Mouse (Mus musculus): ENCODE measurements around the gene Ankrd34a. TPM values are rescaled to one million over a fixed set of nuclear protein-coding genes. Genes with fewer than 3 reads are reported as not detected.

The Ankrd34a gene
- 0.27 and 0.53 TPM in 2 replicates for polyA plus RNA-seq (2012; rRNA removed; ENCODE audit: low replicate concordance)

DNA sequence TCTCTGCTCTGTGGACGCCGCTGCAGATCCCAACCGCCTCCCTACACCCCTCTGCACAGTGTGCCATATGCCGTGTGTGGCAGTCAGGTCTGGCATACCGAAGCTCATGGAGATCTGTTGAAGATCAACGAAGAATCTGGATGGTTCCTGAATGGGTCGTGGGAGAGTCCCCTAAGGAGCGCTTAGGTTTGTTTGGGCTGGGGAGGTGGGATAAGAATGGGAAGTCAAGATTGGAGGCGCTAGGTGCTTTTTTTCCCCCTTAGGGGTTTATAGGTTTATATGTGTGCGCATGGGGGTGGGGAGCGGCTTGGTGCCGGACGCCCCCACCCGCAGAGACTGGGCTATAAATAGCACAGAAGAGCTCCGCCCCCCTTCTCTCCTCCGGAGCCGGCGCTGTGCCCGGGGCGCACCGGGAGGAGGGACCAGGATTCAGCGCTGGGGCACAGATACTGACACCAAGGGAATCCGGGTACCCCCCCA is at the start of gene Ankrd34a:
Gene Ankrd34a (plus strand): TSS at position 409 of the 480 bp plus-strand sequence.

DNA sequence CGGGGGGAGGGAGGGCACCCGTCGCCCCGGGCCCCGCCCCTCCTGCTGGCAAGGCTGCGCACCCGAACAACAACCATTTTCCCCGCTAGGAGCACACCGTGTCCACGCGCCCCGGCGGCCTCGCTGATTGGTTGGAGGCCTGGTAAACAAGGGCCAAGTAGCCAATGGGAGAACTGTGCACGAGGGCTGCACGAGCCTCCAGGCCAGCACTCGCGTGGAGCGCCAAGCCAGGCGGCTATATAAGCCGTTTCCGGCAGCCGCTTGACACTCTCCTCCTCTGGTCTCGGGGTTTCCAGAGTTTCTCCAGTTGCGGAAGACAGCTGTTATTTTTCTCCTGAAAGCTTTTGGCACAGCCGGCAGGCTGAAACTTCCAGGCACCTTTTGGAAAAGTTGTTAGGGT is 38.7 kb upstream of the Ankrd34a start, which contains the start of gene Txnip:
Gene Txnip (plus strand): TSS at position 264 of the 400 bp plus-strand sequence.

DNA sequence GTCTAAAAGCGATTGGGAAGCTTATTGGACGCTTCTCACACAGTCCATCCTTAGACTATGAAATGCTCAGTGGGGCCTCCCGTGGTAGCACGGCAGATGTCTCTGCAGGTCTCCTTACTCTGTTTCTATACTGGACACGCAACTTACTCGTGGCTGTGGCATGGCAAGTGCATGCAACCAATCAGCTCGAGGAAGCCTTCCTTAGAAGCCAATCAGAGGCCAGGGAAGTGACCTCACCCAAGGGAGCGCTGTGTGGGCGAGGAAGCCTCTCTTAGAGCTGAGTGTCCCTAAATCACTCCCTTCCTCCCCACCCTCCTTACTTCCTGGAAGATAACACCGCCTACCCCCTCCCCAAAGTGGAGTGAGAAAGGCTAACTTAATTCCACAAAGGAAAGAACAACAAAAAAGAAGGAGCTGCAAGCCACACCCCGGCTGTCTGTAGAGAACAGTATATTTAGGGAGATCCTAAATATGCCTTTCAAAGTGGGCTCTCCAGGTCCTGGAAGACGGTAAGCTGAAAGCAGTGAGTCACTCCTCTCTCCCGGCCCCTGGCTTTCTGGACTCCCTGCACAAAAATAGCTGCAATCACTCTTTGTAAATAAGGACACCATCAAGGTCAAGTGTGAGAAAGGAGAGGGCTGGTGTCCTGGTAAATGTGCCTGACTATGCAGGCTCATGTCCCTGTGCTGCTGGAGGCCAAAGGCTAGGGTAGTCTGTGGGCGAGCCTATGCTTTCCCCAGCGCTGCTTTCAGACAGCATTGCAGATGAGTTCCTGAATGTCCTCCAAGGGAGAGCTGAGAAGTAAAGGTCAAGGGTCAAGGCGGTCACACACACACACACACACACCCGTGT is 19.5 kb upstream of the Ankrd34a start, which contains the start of gene Gm16253:
Gene Gm16253 (plus strand): TSS at position 295 of the 852 bp plus-strand sequence.

DNA sequence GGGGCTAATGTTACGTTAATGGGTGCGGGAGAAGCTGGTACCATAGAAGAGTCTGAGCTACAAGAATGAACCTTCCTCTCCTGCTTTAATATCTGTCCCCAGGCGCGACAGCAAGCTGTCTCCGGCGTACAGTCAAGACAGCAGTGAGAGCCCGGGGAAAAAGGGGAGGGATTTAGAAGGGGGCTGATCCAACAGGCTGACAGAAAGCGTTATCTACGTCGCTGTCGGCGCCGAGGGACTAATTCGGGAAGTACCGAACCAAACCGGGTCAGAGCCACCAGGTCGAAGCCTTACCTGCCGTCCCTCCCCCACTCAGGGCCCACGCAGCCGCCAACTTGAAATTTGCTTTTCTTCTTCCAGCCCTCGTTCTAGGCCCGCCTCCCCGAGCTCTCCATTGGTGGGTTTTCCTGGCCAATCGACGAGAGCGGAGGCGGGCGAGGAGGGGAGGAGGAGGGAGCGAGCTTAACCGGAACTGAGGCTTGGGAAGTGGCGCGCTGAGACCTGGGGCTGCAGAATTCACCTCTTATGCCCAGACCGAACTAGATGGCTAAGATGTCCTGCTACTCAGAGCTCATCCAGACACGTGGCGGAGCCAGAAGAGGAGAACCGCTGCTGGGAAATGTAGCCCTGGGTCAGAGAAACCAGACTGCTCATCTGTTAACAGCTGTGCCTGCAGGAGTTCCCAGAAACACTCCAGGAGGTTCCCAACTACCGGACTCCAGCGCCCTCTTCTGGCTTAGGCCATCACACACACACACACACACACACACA is 2.5 kb upstream of the Ankrd34a start, which contains the start of gene Polr3gl:
Gene Polr3gl (minus strand): TSS at position 392 of the 771 bp plus-strand sequence.

DNA sequence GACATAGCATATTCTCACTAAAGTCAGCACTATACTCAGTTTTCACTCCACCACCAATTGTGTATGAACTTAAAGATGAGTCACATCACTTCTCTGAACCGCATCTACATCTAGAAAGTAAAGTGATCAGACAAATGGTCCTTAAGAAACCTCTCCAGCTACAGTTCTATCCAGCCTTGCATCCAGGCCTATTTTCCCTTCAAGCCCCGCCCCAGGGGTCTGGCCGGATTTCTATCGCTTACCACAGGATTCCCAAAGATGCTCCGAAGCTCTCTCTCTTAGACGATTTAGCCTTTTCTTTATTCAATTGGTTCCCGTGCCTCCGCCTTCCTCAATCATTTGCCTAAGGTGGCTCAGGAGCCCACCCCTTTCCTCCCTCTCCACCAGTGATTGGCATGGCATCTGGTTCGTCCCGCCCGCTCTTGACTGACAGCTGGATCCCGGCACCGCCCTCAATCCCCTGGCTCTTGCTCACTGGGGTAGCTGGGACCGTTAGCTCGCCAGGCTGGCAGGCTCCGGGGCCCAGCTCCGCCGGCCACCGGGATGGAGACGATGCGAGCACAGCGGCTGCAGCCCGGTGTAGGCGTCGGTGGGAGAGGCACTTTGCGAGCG is 4.3 kb downstream of the Ankrd34a start, which contains the start of gene Lix1l:
Gene Lix1l (plus strand): TSS at position 511 of the 612 bp plus-strand sequence.

DNA sequence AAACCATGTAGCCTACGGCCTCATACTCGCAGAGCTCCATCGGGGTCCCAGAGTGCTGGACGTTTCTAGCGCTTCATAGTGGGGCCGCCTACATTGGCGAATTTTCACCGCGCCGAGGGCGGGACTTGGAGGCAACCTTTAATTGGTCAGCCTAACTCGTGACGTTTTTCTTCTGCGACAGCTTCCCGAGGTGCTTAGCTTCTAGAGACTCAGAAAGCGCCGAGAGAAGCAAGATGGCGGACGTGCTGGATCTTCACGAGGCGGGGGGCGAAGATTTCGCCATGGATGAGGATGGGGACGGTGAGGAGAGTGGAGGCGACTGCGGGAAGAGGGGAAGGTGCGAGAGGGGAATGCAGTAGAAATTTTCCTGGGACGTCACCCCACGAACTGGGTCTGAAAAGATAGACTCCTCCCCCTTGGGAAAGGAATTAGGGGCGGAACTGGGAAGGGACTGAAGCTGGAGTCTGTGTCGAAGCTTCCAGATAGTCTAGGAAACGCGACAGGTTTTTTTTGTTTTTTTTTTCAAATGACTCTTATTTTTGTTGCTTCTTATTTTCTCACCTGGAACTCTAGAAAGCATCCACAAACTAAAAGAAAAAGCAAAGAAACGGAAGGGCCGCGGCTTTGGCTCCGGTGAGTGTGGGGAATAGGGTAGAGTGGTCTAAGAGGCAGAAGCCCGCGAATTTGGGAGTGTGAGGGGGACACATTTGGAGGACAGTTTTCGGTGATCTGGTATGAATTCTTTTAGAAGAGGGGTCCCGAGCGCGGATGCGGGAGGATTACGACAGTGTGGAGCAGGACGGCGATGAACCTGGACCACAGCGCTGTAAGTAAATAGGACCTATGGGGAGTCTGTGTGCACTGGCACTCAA is 33.5 kb downstream of the Ankrd34a start, which contains the start of gene Rbm8a:
Gene Rbm8a (plus strand): TSS at position 205 of the 872 bp plus-strand sequence.

DNA sequence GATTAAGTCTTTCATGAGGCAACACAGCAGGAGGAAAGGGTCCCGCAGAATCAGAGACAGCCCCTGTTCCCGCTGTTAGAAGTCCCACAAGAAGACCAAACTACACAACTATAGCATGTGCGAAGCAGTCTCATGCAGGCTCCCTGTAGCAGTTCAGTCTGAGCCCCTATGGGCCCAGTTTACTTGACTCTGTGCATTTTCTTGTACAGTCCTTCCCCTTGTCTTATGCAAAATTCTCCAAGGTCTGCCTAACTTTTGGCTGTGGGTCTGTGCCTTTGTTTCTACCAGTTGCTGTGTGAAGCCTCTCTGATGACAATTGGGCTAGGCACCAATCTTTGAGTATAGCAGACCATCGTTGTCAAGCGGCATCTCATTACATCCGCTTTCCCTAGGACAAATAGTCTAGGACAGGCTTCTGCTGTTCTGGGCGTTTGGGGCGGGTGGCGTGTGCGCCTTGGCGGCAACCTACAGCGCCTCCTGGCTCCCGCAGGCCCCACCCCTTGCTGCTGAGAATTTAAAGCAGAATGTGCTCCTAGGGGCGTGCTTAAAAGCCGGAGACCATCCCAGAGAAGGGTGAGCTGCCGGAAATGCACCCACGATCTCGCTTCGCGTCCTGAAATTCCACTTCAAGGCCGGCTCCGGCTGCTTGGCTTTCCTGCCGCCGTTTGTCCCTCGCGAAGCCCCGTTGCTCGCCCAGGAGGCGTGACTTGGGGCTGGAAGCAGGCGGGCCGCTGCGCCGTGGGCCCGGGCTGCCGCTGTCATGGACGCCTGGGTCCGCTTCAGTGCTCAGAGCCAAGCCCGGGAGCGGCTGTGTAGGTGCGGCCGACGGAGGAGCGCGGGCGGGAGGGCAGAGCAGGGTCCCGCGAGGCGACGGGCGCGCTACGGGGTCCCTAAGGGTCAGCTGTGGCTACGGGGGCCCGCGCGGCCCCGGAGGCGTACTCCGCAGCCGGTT is 38.8 kb downstream of the Ankrd34a start, which contains the start of the genes Pex11b and Gm42957:
Gene Pex11b (plus strand): TSS at position 449 of the 952 bp plus-strand sequence.
Gene Gm42957 (plus strand): TSS at position 547 of the 952 bp plus-strand sequence.

DNA sequence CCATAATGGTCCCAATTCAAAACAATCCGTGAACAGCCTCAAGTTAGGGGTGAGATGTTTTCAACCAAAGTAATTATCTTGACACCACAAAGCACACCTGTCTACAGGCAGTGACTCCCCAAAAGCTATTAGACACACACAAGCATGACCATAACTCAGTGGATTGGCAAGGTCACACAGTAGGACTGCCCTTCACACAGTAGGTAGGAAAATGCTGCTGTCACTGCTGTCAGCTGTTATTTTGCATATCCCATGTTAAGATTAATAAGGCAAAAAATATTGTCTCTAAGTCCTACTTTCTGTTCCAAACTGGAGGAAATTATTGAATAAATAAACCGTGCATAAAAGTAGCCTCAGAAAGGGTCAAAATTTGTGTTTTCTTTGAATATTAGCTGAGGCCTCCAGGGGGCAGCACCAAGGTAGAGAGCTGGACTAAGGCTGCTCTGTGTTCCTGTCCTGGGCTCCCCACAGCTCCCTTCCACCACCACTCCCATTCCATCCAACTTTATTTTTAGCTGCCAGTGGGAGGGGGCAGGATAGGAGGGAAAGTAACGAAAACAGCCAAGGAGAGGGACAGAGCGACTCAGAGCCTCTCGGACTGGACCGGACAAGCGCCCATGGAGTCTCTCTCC is 48.7 kb downstream of the Ankrd34a start, which contains the start of gene Itga10:
Gene Itga10 (plus strand): TSS at position 567 of the 632 bp plus-strand sequence.

Other genes starting within 250 kb of the Ankrd34a start
- not detected in 2 replicates for gene BC107364, start 144.3 kb upstream of the Ankrd34a start, polyA plus RNA-seq (2012; rRNA removed; ENCODE audit: low replicate concordance)
- 0.09 TPM in 1 of 2 replicates, not detected in the other for gene Hfe2, start 71.5 kb upstream of the Ankrd34a start, polyA plus RNA-seq (2012; rRNA removed; ENCODE audit: low replicate concordance)
- 252 and 270 TPM in 2 replicates for gene Txnip, start 38.7 kb upstream of the Ankrd34a start, polyA plus RNA-seq (2012; rRNA removed; ENCODE audit: low replicate concordance)
- gene Gm16253, start 19.7 kb upstream of the Ankrd34a start, polyA plus RNA-seq (2012; rRNA removed; ENCODE audit: low replicate concordance) = not detected in 2 replicates
- 6.9 and 7.5 TPM in 2 replicates for gene Polr3gl, start 2.5 kb upstream of the Ankrd34a start, polyA plus RNA-seq (2012; rRNA removed; ENCODE audit: low replicate concordance)
- gene Lix1l, start 4.5 kb downstream of the Ankrd34a start, polyA plus RNA-seq (2012; rRNA removed; ENCODE audit: low replicate concordance) = 3.6 and 5.3 TPM in 2 replicates
- gene Rbm8a, start 33.3 kb downstream of the Ankrd34a start, polyA plus RNA-seq (2012; rRNA removed; ENCODE audit: low replicate concordance) = 2.2 and 2.3 TPM in 2 replicates
- gene Pex11b, start 38.7 kb downstream of the Ankrd34a start, polyA plus RNA-seq (2012; rRNA removed; ENCODE audit: low replicate concordance) = 15.2 and 21.5 TPM in 2 replicates
- gene Gm42957, start 38.8 kb downstream of the Ankrd34a start, polyA plus RNA-seq (2012; rRNA removed; ENCODE audit: low replicate concordance) = not detected in 2 replicates
- 0.72 and 0.88 TPM in 2 replicates for gene Itga10, start 48.9 kb downstream of the Ankrd34a start, polyA plus RNA-seq (2012; rRNA removed; ENCODE audit: low replicate concordance)
- gene Ankrd35, start 73.5 kb downstream of the Ankrd34a start, polyA plus RNA-seq (2012; rRNA removed; ENCODE audit: low replicate concordance) = 0.14 and 0.71 TPM in 2 replicates
- 15.4 and 22.8 TPM in 2 replicates for gene Pias3, start 99.7 kb downstream of the Ankrd34a start, polyA plus RNA-seq (2012; rRNA removed; ENCODE audit: low replicate concordance)
- gene Nudt17, start 111.9 kb downstream of the Ankrd34a start, polyA plus RNA-seq (2012; rRNA removed; ENCODE audit: low replicate concordance) = 2.1 and 2.7 TPM in 2 replicates
- 27.8 and 31.3 TPM in 2 replicates for gene Polr3c, start 131.0 kb downstream of the Ankrd34a start, polyA plus RNA-seq (2012; rRNA removed; ENCODE audit: low replicate concordance)
- 8.6 and 9.7 TPM in 2 replicates for gene Rnf115, start 131.0 kb downstream of the Ankrd34a start, polyA plus RNA-seq (2012; rRNA removed; ENCODE audit: low replicate concordance)
- 8.1 and 38.9 TPM in 2 replicates for gene Pdzk1, start 232.6 kb downstream of the Ankrd34a start, polyA plus RNA-seq (2012; rRNA removed; ENCODE audit: low replicate concordance)
- gene Cd160, start 232.7 kb downstream of the Ankrd34a start, polyA plus RNA-seq (2012; rRNA removed; ENCODE audit: low replicate concordance) = 0.33 and 1.5 TPM in 2 replicates

Data from duodenum, adult 2 months (tissue).